Mouse (Mus musculus) E14TG2a.4 (cell line): Measurements from ENCODE around the gene Aatk.

ENCODE experiments used
- H3K27me3 ChIP-seq: 2 replicates; pipeline ENCODE4 v1.6.1; 2014; ENCODE audit warnings: low read length, control low read depth; ENCODE audit not compliant: insufficient read depth
- H3K36me3 ChIP-seq: 2 replicates; pipeline ENCODE4 v1.6.1; 2014; ENCODE audit warnings: low read length, control low read depth; ENCODE audit not compliant: insufficient read depth
- H3K4me1 ChIP-seq: replicated peaks from 2 replicates; pipeline ENCODE4 v1.6.1; 2014; ENCODE audit warnings: low read depth, low read length, control low read depth
- H3K4me3 ChIP-seq: replicated peaks from 2 replicates; pipeline ENCODE4 v1.5.1; 2014; ENCODE audit warnings: mild to moderate bottlenecking, low read length
- H3K9me3 ChIP-seq: 2 replicates; pipeline ENCODE4 v1.6.1; 2014; ENCODE audit warnings: low read length, control low read depth
- CTCF ChIP-seq: conservative IDR thresholded peaks from 2 replicates; pipeline ENCODE4 v1.5.1; 2014; ENCODE audit warnings: low read length
- NANOG ChIP-seq: IDR thresholded peaks from 2 replicates; pipeline ENCODE4 v1.6.1; 2014; ENCODE audit warnings: borderline replicate concordance, low read length, mixed read lengths
- POU5F1 ChIP-seq: IDR thresholded peaks from 2 replicates; pipeline ENCODE4 v1.6.1; 2014; ENCODE audit warnings: low read length, borderline replicate concordance

The Aatk gene

GRCm38 (mm10) chr11:120071731-120072320 is 24.9 kb upstream of the Aatk start:
- no peak for TF ChIP-seq CTCF
- no peak for TF ChIP-seq POU5F1
- no peak for TF ChIP-seq NANOG
- Histone ChIP-seq H3K9me3 (no peaks in the 10 kb centered on the region), H3K27me3 (no peaks in the 10 kb centered on the region), H3K36me3 (peaks cover 91% of the 10 kb centered on the region), H3K4me3 (peak overlapping the region; percentile 7; the same call in 1 of the 2 replicates), H3K4me1 (peaks cover 97% of the 10 kb centered on the region)

GRCm38 (mm10) chr11:120071065-120071464 is 24.1 kb upstream of the Aatk start:
- no peak for TF ChIP-seq NANOG
- no peak for TF ChIP-seq POU5F1
- H3K4me3 ChIP-seq: no peak overlapping the region
- peaks cover 91% of the 10 kb centered on the region for H3K36me3 ChIP-seq
- H3K27me3 ChIP-seq: no peaks in the 10 kb centered on the region
- H3K9me3 ChIP-seq: no peaks in the 10 kb centered on the region
- H3K4me1 ChIP-seq: peaks cover 94% of the 10 kb centered on the region

GRCm38 (mm10) chr11:120070286-120070930 is 23.4 kb upstream of the Aatk start:
- Histone ChIP-seq H3K4me3 (no peak overlapping the region), H3K4me1 (peaks cover 94% of the 10 kb centered on the region), H3K27me3 (no peaks in the 10 kb centered on the region), H3K9me3 (no peaks in the 10 kb centered on the region), H3K36me3 (peaks cover 88% of the 10 kb centered on the region)
- TF ChIP-seq NANOG (no peak), CTCF (no peak), POU5F1 (no peak)

GRCm38 (mm10) chr11:120069261-120069660 is 22.3 kb upstream of the Aatk start:
- TF ChIP-seq NANOG (no peak), CTCF (no peak), POU5F1 (no peak)
- Histone ChIP-seq H3K9me3 (no peaks in the 10 kb centered on the region), H3K36me3 (peaks cover 90% of the 10 kb centered on the region), H3K27me3 (no peaks in the 10 kb centered on the region), H3K4me1 (peaks cover 94% of the 10 kb centered on the region), H3K4me3 (peak overlapping the region; percentile 39; the same call in 1 of the 2 replicates)

DNA sequence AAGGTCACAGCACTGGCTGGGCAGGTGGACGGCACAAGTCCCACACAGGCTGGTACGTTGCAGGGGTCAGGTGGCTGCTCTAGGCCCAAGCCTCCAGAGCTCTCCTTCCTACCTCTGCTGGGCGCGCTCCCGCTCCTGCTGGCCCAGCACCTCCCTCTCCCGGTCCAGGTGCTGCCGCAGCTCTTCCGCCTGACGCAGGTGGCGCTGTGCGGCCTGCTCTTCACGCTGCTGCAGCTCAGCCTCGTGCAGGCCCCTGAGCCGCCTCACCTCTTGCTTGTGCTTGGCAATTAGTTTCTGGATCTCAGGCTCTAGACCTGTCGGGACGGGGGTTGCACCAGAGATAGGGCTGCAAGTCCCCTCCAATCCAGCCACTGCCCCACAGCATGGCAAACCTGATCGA is 20.9 kb upstream of the Aatk start:
- peaks cover 91% of the 10 kb centered on the region for H3K36me3 ChIP-seq
- H3K4me3 ChIP-seq: no peak overlapping the region
- peaks cover 80% of the 10 kb centered on the region for H3K4me1 ChIP-seq
- no peaks in the 10 kb centered on the region for H3K27me3 ChIP-seq
- TF ChIP-seq CTCF: peak; percentile 11; the same call in 1 of the 2 replicates
- no peak for TF ChIP-seq POU5F1
- H3K9me3 ChIP-seq: no peaks in the 10 kb centered on the region

- H3K36me3 ChIP-seq: peaks cover 70% of the 10 kb centered on the region
- no peaks in the 10 kb centered on the region for H3K9me3 ChIP-seq
- no peaks in the 10 kb centered on the region for H3K27me3 ChIP-seq
- TF ChIP-seq CTCF (peak; percentile 75), POU5F1 (no peak)
- H3K4me3 ChIP-seq: peak overlapping the region; percentile 50
- peaks cover 64% of the 10 kb centered on the region for H3K4me1 ChIP-seq
These were observed 18.3 kb upstream of the Aatk start for GRCm38 (mm10) chr11:120065291-120065690.

- peaks cover 59% of the 10 kb centered on the region for H3K4me1 ChIP-seq
- H3K27me3 ChIP-seq: no peaks in the 10 kb centered on the region
- TF ChIP-seq CTCF (no peak), NANOG (no peak), POU5F1 (no peak)
- H3K36me3 ChIP-seq: peaks cover 64% of the 10 kb centered on the region
- H3K4me3 ChIP-seq: 0 out of 2 replicates have a peak overlapping the region, but pooled peaks have one; percentile 13
- no peaks in the 10 kb centered on the region for H3K9me3 ChIP-seq
These were observed 17.7 kb upstream of the Aatk start for GRCm38 (mm10) chr11:120064668-120065040.

GRCm38 (mm10) chr11:120064006-120064667 is 17.2 kb upstream of the Aatk start:
- peaks cover 59% of the 10 kb centered on the region for H3K36me3 ChIP-seq
- no peak overlapping the region for H3K4me3 ChIP-seq
- no peak for TF ChIP-seq POU5F1
- no peak for TF ChIP-seq CTCF
- TF ChIP-seq NANOG: no peak
- H3K9me3 ChIP-seq: no peaks in the 10 kb centered on the region
- peaks cover 54% of the 10 kb centered on the region for H3K4me1 ChIP-seq
- no peaks in the 10 kb centered on the region for H3K27me3 ChIP-seq
